Mouse (Mus musculus) mesoderm, embryonic 11.5 days (tissue): ENCODE measurements around the gene Ssmem1.

Source experiments
- DNase-seq: peaks from one replicate; pipeline ENCODE4 v3.0.0-alpha.2; 2012; ENCODE audit warnings: low read depth, low spot score

The Ssmem1 gene

GRCm38 (mm10) chr6:30553381-30554010 is 43.8 kb downstream of the Ssmem1 start:
- no peak for DNase-seq

- no peak for DNase-seq
Observed at GRCm38 (mm10) chr6:30554092-30554491, 44.4 kb downstream of the Ssmem1 start.

GRCm38 (mm10) chr6:30554621-30555170 is 45.0 kb downstream of the Ssmem1 start:
- DNase-seq = no peak

- DNase-seq = no peak
Observed at GRCm38 (mm10) chr6:30556080-30556479, 46.4 kb downstream of the Ssmem1 start.

- DNase-seq = no peak
Observed at GRCm38 (mm10) chr6:30559726-30560125, 50.1 kb downstream of the Ssmem1 start.

GRCm38 (mm10) chr6:30562132-30562531 is 52.5 kb downstream of the Ssmem1 start:
- DNase-seq = no peak

- DNase-seq = no peak
Observed at GRCm38 (mm10) chr6:30563575-30563974, 53.9 kb downstream of the Ssmem1 start.

- no peak for DNase-seq
Observed at GRCm38 (mm10) chr6:30564051-30564450, 54.4 kb downstream of the Ssmem1 start.

- no peak for DNase-seq
Observed at GRCm38 (mm10) chr6:30568069-30568468, 58.4 kb downstream of the Ssmem1 start, which contains the start of gene Cpa4. Cpa4 (plus strand) TSS chr6:30568369.

- no peak for DNase-seq
Observed at GRCm38 (mm10) chr6:30569331-30569730, 59.7 kb downstream of the Ssmem1 start.
